Mouse (Mus musculus): ENCODE measurements around the gene Clta. TPM values are rescaled to one million over a fixed set of nuclear protein-coding genes. Genes with fewer than 3 reads are reported as not detected.

Gene Clta
- polyA plus RNA-seq, 1 experiment from 2014 or later, result 293 TPM

GRCm38 (mm10) chr4:44024241-44024640, 20.0 kb downstream of the Clta start:
- H3K4me3 ChIP-seq (replicated peaks; ENCODE audit: low read depth, low read length), result no peak overlapping the region
- DNase-seq (ENCODE audit: low spot score) (no peak), ATAC-seq (replicated peaks; ENCODE audit: low FRiP score, low read depth) (no peak)
- no peak overlapping the region for H3K4me2 ChIP-seq (ENCODE audit: low read length)
- H3K9ac ChIP-seq (ENCODE audit: low read depth, low read length), result no peak overlapping the region
- no peak for TF ChIP-seq CTCF (IDR thresholded peaks at IDR 0.05; ENCODE audit: low read depth)
- WGBS, result 96% methylated on average over 6 of the region's 6 CpGs
- H3K27me3 ChIP-seq (ENCODE audit: insufficient read depth, low read length), result no peaks in the 10 kb centered on the region
- peaks cover 74% of the 10 kb centered on the region for H3K36me3 ChIP-seq (ENCODE audit: insufficient read depth, low read length)
- no peaks in the 10 kb centered on the region for H3K9me3 ChIP-seq (replicated peaks; ENCODE audit: low read length)
- no peak overlapping the region for H3K27ac ChIP-seq
- H3K4me1 ChIP-seq (replicated peaks; ENCODE audit: insufficient read depth, low read length), result no peaks in the 10 kb centered on the region

GRCm38 (mm10) chr4:44025570-44025969, 21.3 kb downstream of the Clta start:
- DNase-seq (ENCODE audit: low spot score) (no peak), ATAC-seq (replicated peaks; ENCODE audit: low FRiP score, low read depth) (no peak)
- 76% methylated on average over 6 of the region's 6 CpGs for WGBS
- no peaks in the 10 kb centered on the region for H3K9me3 ChIP-seq (replicated peaks; ENCODE audit: low read length)
- no peaks in the 10 kb centered on the region for H3K27me3 ChIP-seq (ENCODE audit: insufficient read depth, low read length)
- H3K9ac ChIP-seq (ENCODE audit: low read depth, low read length), result no peak overlapping the region
- no peak for TF ChIP-seq CTCF (IDR thresholded peaks at IDR 0.05; ENCODE audit: low read depth)
- H3K4me1 ChIP-seq (replicated peaks; ENCODE audit: insufficient read depth, low read length), result no peaks in the 10 kb centered on the region
- peaks cover 77% of the 10 kb centered on the region for H3K36me3 ChIP-seq (ENCODE audit: insufficient read depth, low read length)
- H3K4me2 ChIP-seq (ENCODE audit: low read length), result no peak overlapping the region
- no peak overlapping the region for H3K4me3 ChIP-seq (replicated peaks; ENCODE audit: low read depth, low read length)
- H3K27ac ChIP-seq, result no peak overlapping the region

DNA sequence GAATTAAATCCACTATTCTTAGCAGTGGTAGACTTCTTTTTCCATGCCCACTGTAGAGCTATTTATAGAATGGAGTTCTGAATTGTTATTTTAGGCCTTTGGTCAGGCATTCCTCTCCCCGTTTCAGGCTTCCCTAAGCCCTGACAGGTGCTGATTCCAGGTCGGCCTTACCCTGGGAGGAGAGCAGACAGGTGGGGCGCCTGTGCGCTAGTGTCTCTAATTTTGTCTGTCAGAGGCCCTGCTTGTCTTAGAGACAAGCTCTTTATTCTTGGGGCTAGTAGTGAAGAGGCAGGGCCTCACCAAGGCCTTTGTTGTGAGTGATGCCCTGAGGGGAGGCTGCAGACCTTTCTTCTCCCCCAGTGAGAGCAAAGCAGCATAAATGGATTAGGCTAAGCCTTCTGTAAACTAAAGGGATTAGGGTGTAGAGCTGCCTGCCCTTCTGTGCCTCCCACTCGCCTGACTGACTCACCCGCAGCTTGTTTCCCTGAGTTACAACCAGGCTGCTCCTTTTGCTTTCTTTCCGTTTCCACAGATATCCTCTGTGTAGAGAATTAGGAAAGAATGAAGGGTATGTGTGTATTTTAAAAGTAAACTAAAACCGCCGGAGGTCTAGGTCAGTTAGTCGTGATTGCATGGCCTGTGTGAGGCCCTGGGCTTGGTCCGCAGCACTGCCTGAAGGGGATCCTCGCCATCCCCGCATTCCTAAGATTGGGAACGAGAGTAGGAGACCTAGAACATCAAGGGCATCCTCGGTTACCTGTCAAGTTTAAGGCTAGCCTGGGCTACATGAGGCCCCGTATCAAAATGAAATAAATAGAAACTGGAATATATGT, 24.3 kb downstream of the Clta start:
- peaks cover 72% of the 10 kb centered on the region for H3K36me3 ChIP-seq (ENCODE audit: insufficient read depth, low read length)
- no peak for DNase-seq (ENCODE audit: low spot score)
- no peak overlapping the region for H3K4me3 ChIP-seq (replicated peaks; ENCODE audit: low read depth, low read length)
- H3K9me3 ChIP-seq (replicated peaks; ENCODE audit: low read length), result no peaks in the 10 kb centered on the region
- no peaks in the 10 kb centered on the region for H3K27me3 ChIP-seq (ENCODE audit: insufficient read depth, low read length)
- H3K9ac ChIP-seq (ENCODE audit: low read depth, low read length), result no peak overlapping the region
- no peak for ATAC-seq (replicated peaks; ENCODE audit: low FRiP score, low read depth)
- WGBS, result 74% methylated on average over 16 of the region's 16 CpGs
- no peaks in the 10 kb centered on the region for H3K4me1 ChIP-seq (replicated peaks; ENCODE audit: insufficient read depth, low read length)
- H3K27ac ChIP-seq, result no peak overlapping the region
- TF ChIP-seq CTCF (IDR thresholded peaks at IDR 0.05; ENCODE audit: low read depth), result no peak
- no peak overlapping the region for H3K4me2 ChIP-seq (ENCODE audit: low read length)

DNA sequence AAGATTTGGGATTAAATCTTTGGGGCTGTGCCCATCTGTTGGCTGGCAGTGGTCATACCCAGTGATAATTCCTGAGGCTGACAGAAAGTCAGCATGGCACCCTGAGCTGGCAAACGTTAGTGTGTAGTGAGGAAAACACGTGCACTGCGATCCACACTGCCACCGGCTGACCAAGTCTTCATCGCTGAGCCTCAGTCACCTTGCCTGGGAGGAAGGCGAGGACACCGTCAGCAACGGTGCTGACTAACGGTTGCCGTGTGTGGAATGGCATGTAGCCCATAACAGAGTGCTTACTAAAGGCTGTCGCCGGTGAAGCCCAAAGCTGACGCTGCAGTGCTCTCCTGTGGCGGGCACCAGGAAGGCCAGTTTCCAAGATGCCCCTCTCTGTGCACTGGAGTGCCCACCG, 25.4 kb downstream of the Clta start:
- ATAC-seq (replicated peaks; ENCODE audit: low FRiP score, low read depth), result no peak
- Histone ChIP-seq H3K9ac (ENCODE audit: low read depth, low read length) (no peak overlapping the region), H3K4me2 (ENCODE audit: low read length) (no peak overlapping the region), H3K36me3 (ENCODE audit: insufficient read depth, low read length) (peaks cover 71% of the 10 kb centered on the region), H3K4me3 (replicated peaks; ENCODE audit: low read depth, low read length) (no peak overlapping the region), H3K27me3 (ENCODE audit: insufficient read depth, low read length) (no peaks in the 10 kb centered on the region), H3K4me1 (replicated peaks; ENCODE audit: insufficient read depth, low read length) (no peaks in the 10 kb centered on the region), H3K27ac (no peak overlapping the region), H3K9me3 (replicated peaks; ENCODE audit: low read length) (no peaks in the 10 kb centered on the region)
- WGBS, result 93% methylated on average over 15 of the region's 15 CpGs
- DNase-seq (ENCODE audit: low spot score), result no peak
- no peak for TF ChIP-seq CTCF (IDR thresholded peaks at IDR 0.05; ENCODE audit: low read depth)

- H3K27me3 ChIP-seq (ENCODE audit: insufficient read depth, low read length), result no peaks in the 10 kb centered on the region
- peaks cover 55% of the 10 kb centered on the region for H3K36me3 ChIP-seq (ENCODE audit: insufficient read depth, low read length)
- WGBS, result 88% methylated on average over 5 of the region's 5 CpGs
Measured at GRCm38 (mm10) chr4:44031521-44031920, 27.3 kb downstream of the Clta start.

GRCm38 (mm10) chr4:44036455-44036854, 32.2 kb downstream of the Clta start:
- peaks cover 34% of the 10 kb centered on the region; the same call in 1 of the 2 replicates for H3K36me3 ChIP-seq (ENCODE audit: insufficient read depth, low read length)
- no peaks in the 10 kb centered on the region for H3K4me1 ChIP-seq (replicated peaks; ENCODE audit: insufficient read depth, low read length)
- H3K4me2 ChIP-seq (ENCODE audit: low read length), result no peak overlapping the region
- H3K27me3 ChIP-seq (ENCODE audit: insufficient read depth, low read length), result no peaks in the 10 kb centered on the region
- DNase-seq (ENCODE audit: low spot score) (no peak), ATAC-seq (replicated peaks; ENCODE audit: low FRiP score, low read depth) (no peak)
- no peak for TF ChIP-seq CTCF (IDR thresholded peaks at IDR 0.05; ENCODE audit: low read depth)
- H3K9me3 ChIP-seq (replicated peaks; ENCODE audit: low read length), result no peaks in the 10 kb centered on the region
- no peak overlapping the region for H3K9ac ChIP-seq (ENCODE audit: low read depth, low read length)
- no peak overlapping the region for H3K4me3 ChIP-seq (replicated peaks; ENCODE audit: low read depth, low read length)
- H3K27ac ChIP-seq, result no peak overlapping the region
- 80% methylated on average over 5 of the region's 5 CpGs for WGBS

More at GRCm38 (mm10) chr4:44031521-44031920, 27.3 kb downstream of the Clta start:
- DNase-seq (ENCODE audit: low spot score) (no peak), ATAC-seq (replicated peaks; ENCODE audit: low FRiP score, low read depth) (no peak)
- no peak for TF ChIP-seq CTCF (IDR thresholded peaks at IDR 0.05; ENCODE audit: low read depth)
- Histone ChIP-seq H3K4me1 (replicated peaks; ENCODE audit: insufficient read depth, low read length) (no peaks in the 10 kb centered on the region), H3K4me3 (replicated peaks; ENCODE audit: low read depth, low read length) (no peak overlapping the region), H3K9me3 (replicated peaks; ENCODE audit: low read length) (no peaks in the 10 kb centered on the region), H3K4me2 (ENCODE audit: low read length) (no peak overlapping the region), H3K9ac (ENCODE audit: low read depth, low read length) (no peak overlapping the region), H3K27ac (no peak overlapping the region)

All from kidney, postnatal 0 days (tissue).